Mouse (Mus musculus): Measurements from ENCODE around the gene Inhbc. TPM values are rescaled to one million over a fixed set of nuclear protein-coding genes. Genes with fewer than 3 reads are reported as not detected.
A peak's percentile ranks its signal among the peaks of the same experiment; 100 is the strongest.

Inhbc gene
- not detected for total RNA-seq (2021)
- long read RNA-seq, experiment 1: 0 reads
- long read RNA-seq, experiment 2: 0 reads

GRCm38 (mm10) chr10:127369834-127370820 is at the start of gene Inhbc:
Gene Inhbc, minus strand, starts transcription at chr10:127370431.
- intact Hi-C loops (cut with DNase I; ENCODE audit: low total_unique reads): no loop called here
- DNase-seq: no peak

GRCm38 (mm10) chr10:127414141-127414540 is 43.9 kb upstream of the Inhbc start:
- intact Hi-C loops (cut with DNase I; ENCODE audit: low total_unique reads): no loop called here
- no peak for DNase-seq

- intact Hi-C loops (cut with DNase I; ENCODE audit: low total_unique reads): no loop called here
- DNase-seq: no peak
Observed at GRCm38 (mm10) chr10:127413585-127413984, 43.4 kb upstream of the Inhbc start.

GRCm38 (mm10) chr10:127412776-127413175 is 42.5 kb upstream of the Inhbc start:
- intact Hi-C loops (cut with DNase I; ENCODE audit: low total_unique reads): no loop called here

GRCm38 (mm10) chr10:127412101-127412500 is 41.9 kb upstream of the Inhbc start:
- intact Hi-C loops (cut with DNase I; ENCODE audit: low total_unique reads): no loop called here
- no peak for DNase-seq

More at GRCm38 (mm10) chr10:127412776-127413175, 42.5 kb upstream of the Inhbc start:
- DNase-seq: no peak

- DNase-seq: no peak
- intact Hi-C loops (cut with DNase I; ENCODE audit: low total_unique reads): no loop called here
Observed at GRCm38 (mm10) chr10:127407391-127407790, 37.2 kb upstream of the Inhbc start.

GRCm38 (mm10) chr10:127404701-127405100 is 34.5 kb upstream of the Inhbc start:
- DNase-seq: no peak
- intact Hi-C loops (cut with DNase I; ENCODE audit: low total_unique reads): no loop called here

- intact Hi-C loops (cut with DNase I; ENCODE audit: low total_unique reads): no loop called here
- no peak for DNase-seq
Observed at GRCm38 (mm10) chr10:127391774-127392173, 21.5 kb upstream of the Inhbc start.

- intact Hi-C loops (cut with DNase I; ENCODE audit: low total_unique reads): no loop called here
- no peak for DNase-seq
Observed at GRCm38 (mm10) chr10:127381743-127382134, 11.5 kb upstream of the Inhbc start.

- intact Hi-C loops (cut with DNase I; ENCODE audit: low total_unique reads): no loop called here
- DNase-seq: peak; percentile 72
Observed at GRCm38 (mm10) chr10:127380767-127381742, 10.8 kb upstream of the Inhbc start.

- DNase-seq: peak; percentile 94
- intact Hi-C loops (cut with DNase I; ENCODE audit: low total_unique reads): no loop called here
Observed at GRCm38 (mm10) chr10:127380251-127380691, 10.0 kb upstream of the Inhbc start, which contains the start of gene R3hdm2. Gene R3hdm2, plus strand, starts transcription at chr10:127380327.

GRCm38 (mm10) chr10:127379654-127380053 is 9.4 kb upstream of the Inhbc start:
- intact Hi-C loops (cut with DNase I; ENCODE audit: low total_unique reads): no loop called here

GRCm38 (mm10) chr10:127377700-127378099 is 7.5 kb upstream of the Inhbc start:
- intact Hi-C loops (cut with DNase I; ENCODE audit: low total_unique reads): no loop called here
- no peak for DNase-seq

More at GRCm38 (mm10) chr10:127379654-127380053, 9.4 kb upstream of the Inhbc start:
- no peak for DNase-seq

- DNase-seq: no peak
- intact Hi-C loops (cut with DNase I; ENCODE audit: low total_unique reads): no loop called here
Observed at GRCm38 (mm10) chr10:127371023-127371422, 792 bp upstream of the Inhbc start.

- intact Hi-C loops (cut with DNase I; ENCODE audit: low total_unique reads): no loop called here
- no peak for DNase-seq
Observed at GRCm38 (mm10) chr10:127368273-127368672, 2.0 kb downstream of the Inhbc start.

GRCm38 (mm10) chr10:127367116-127367515 is 3.1 kb downstream of the Inhbc start:
- no peak for DNase-seq
- intact Hi-C loops (cut with DNase I; ENCODE audit: low total_unique reads): no loop called here

GRCm38 (mm10) chr10:127360714-127361113 is 9.5 kb downstream of the Inhbc start:
- intact Hi-C loops (cut with DNase I; ENCODE audit: low total_unique reads): no loop called here
- no peak for DNase-seq

- no peak for DNase-seq
- intact Hi-C loops (cut with DNase I; ENCODE audit: low total_unique reads): loop anchor here (10.0 kb wide), 1 partner anchor 109 kb away; no protein-coding TSS in a partner anchor
Observed at GRCm38 (mm10) chr10:127355336-127355735, 14.9 kb downstream of the Inhbc start.
